In genomic region chr2:166353447-166354111, GRCm38 (mm10) we compare ENCODE assay signal across 8 mouse cellular contexts.
DNase-seq lines count a peak whose midpoint lies in the region; ATAC-seq and TF ChIP-seq lines count a peak whose summit lies in the region.

No protein-coding gene starts in this region.

- 71% methylated on average over 12 of the region's 12 CpGs for WGBS in hindbrain, embryonic 10.5 days
- 64% methylated on average over 12 of the region's 12 CpGs for WGBS in hindbrain, embryonic 11.5 days
- WGBS in forebrain, embryonic 13.5 days, result 60% methylated on average over 12 of the region's 12 CpGs
- 46% methylated on average over 12 of the region's 12 CpGs for WGBS in hindbrain, embryonic 13.5 days
- 25% methylated on average over 12 of the region's 12 CpGs for WGBS in lung, postnatal 0 days
- WGBS in stomach, postnatal 0 days, result 32% methylated on average over 12 of the region's 12 CpGs

- TF ChIP-seq CTCF in lung, postnatal 0 days (IDR thresholded peaks at IDR 0.05), result no peak
- no peak for TF ChIP-seq CTCF in stomach, postnatal 0 days (IDR thresholded peaks at IDR 0.05; ENCODE audit: low read depth)

- H3K4me1 ChIP-seq in hindbrain, embryonic 10.5 days (replicated peaks), result peaks cover 44% of the 10 kb centered on the region
- peaks cover 3% of the 10 kb centered on the region for H3K4me1 ChIP-seq in hindbrain, embryonic 11.5 days (replicated peaks; ENCODE audit: control insufficient read depth, insufficient read depth, low read length)
- peaks cover 25% of the 10 kb centered on the region for H3K4me1 ChIP-seq in forebrain, embryonic 13.5 days
- peaks cover 45% of the 10 kb centered on the region for H3K4me1 ChIP-seq in hindbrain, embryonic 13.5 days (replicated peaks)
- peaks cover 4% of the 10 kb centered on the region; the same call in 1 of the 2 replicates for H3K4me1 ChIP-seq in lung, postnatal 0 days (ENCODE audit: insufficient read depth, low read depth, low read length)
- H3K4me1 ChIP-seq in stomach, postnatal 0 days (replicated peaks; ENCODE audit: control insufficient read depth, insufficient read depth), result peaks cover 12% of the 10 kb centered on the region; the same call in 1 of the 2 replicates

- peaks cover 56% of the 10 kb centered on the region for H3K27me3 ChIP-seq in hindbrain, embryonic 10.5 days (ENCODE audit: insufficient read depth, poor library complexity, severe bottlenecking)
- no peaks in the 10 kb centered on the region for H3K27me3 ChIP-seq in hindbrain, embryonic 11.5 days (ENCODE audit: control insufficient read depth, insufficient read depth, low read length)
- peaks cover 63% of the 10 kb centered on the region for H3K27me3 ChIP-seq in forebrain, embryonic 13.5 days
- peaks cover 58% of the 10 kb centered on the region for H3K27me3 ChIP-seq in hindbrain, embryonic 13.5 days
- H3K27me3 ChIP-seq in lung, postnatal 0 days (replicated peaks; ENCODE audit: insufficient read depth, low read length), result no peaks in the 10 kb centered on the region
- H3K27me3 ChIP-seq in stomach, postnatal 0 days (ENCODE audit: control insufficient read depth, insufficient read depth, low read length), result no peaks in the 10 kb centered on the region

- DNase-seq in hindbrain, embryonic 10.5 days (ENCODE audit: low spot score), result no peak
- DNase-seq in hindbrain, embryonic 11.5 days (ENCODE audit: low spot score), result no peak
- DNase-seq in lung, postnatal 0 days (ENCODE audit: low spot score), result peak; percentile 61
- no peak for DNase-seq in stomach, postnatal 0 days (ENCODE audit: low spot score)
- DNase-seq in cerebellum, postnatal 14 days, result no peak
- no peak for DNase-seq in right cerebral cortex, postnatal 14 days

- no peaks in the 10 kb centered on the region for H3K36me3 ChIP-seq in hindbrain, embryonic 10.5 days
- no peaks in the 10 kb centered on the region for H3K36me3 ChIP-seq in hindbrain, embryonic 11.5 days (ENCODE audit: control insufficient read depth, insufficient read depth, low read length)
- H3K36me3 ChIP-seq in forebrain, embryonic 13.5 days (ENCODE audit: poor library complexity, severe bottlenecking), result no peaks in the 10 kb centered on the region
- no peaks in the 10 kb centered on the region for H3K36me3 ChIP-seq in hindbrain, embryonic 13.5 days
- H3K36me3 ChIP-seq in lung, postnatal 0 days (ENCODE audit: insufficient read depth, low read length), result no peaks in the 10 kb centered on the region
- H3K36me3 ChIP-seq in stomach, postnatal 0 days (ENCODE audit: control insufficient read depth, insufficient read depth, low read length), result no peaks in the 10 kb centered on the region

- no peak overlapping the region for H3K4me3 ChIP-seq in hindbrain, embryonic 10.5 days
- H3K4me3 ChIP-seq in hindbrain, embryonic 11.5 days (ENCODE audit: low read depth, low read length), result no peak overlapping the region
- no peak overlapping the region for H3K4me3 ChIP-seq in forebrain, embryonic 13.5 days
- no peak overlapping the region for H3K4me3 ChIP-seq in hindbrain, embryonic 13.5 days
- no peak overlapping the region for H3K4me3 ChIP-seq in lung, postnatal 0 days (ENCODE audit: low read depth, low read length)
- no peak overlapping the region for H3K4me3 ChIP-seq in stomach, postnatal 0 days (ENCODE audit: low read depth, low read length)

- H3K4me2 ChIP-seq in hindbrain, embryonic 11.5 days (replicated peaks; ENCODE audit: low read depth, low read length), result no peak overlapping the region
- no peak overlapping the region for H3K4me2 ChIP-seq in forebrain, embryonic 13.5 days
- H3K4me2 ChIP-seq in hindbrain, embryonic 13.5 days, result no peak overlapping the region
- H3K4me2 ChIP-seq in lung, postnatal 0 days (replicated peaks; ENCODE audit: low read depth, low read length), result no peak overlapping the region
- H3K4me2 ChIP-seq in stomach, postnatal 0 days (replicated peaks; ENCODE audit: low read depth), result no peak overlapping the region; the same call in 1 of the 2 replicates

- ATAC-seq in hindbrain, embryonic 11.5 days (ENCODE audit: low FRiP score), result no peak
- ATAC-seq in forebrain, embryonic 13.5 days, result peak; percentile 74
- peak; percentile 80 for ATAC-seq in hindbrain, embryonic 13.5 days (ENCODE audit: low FRiP score)
- ATAC-seq in lung, postnatal 0 days, result peak; percentile 72
- peak; percentile 36; the same call in 1 of the 2 replicates for ATAC-seq in stomach, postnatal 0 days (ENCODE audit: low FRiP score, low TSS enrichment)

- no peaks in the 10 kb centered on the region for H3K9me3 ChIP-seq in hindbrain, embryonic 10.5 days
- no peaks in the 10 kb centered on the region for H3K9me3 ChIP-seq in hindbrain, embryonic 11.5 days (ENCODE audit: control insufficient read depth, low read length)
- no peaks in the 10 kb centered on the region for H3K9me3 ChIP-seq in forebrain, embryonic 13.5 days (replicated peaks)
- H3K9me3 ChIP-seq in hindbrain, embryonic 13.5 days, result no peaks in the 10 kb centered on the region
- no peaks in the 10 kb centered on the region for H3K9me3 ChIP-seq in lung, postnatal 0 days (ENCODE audit: low read length)
- no peaks in the 10 kb centered on the region for H3K9me3 ChIP-seq in stomach, postnatal 0 days (ENCODE audit: control insufficient read depth, low read length)

- no peak overlapping the region for H3K9ac ChIP-seq in hindbrain, embryonic 11.5 days (ENCODE audit: low read depth, low read length)
- peak overlapping the region; percentile 13; the same call in 1 of the 2 replicates for H3K9ac ChIP-seq in forebrain, embryonic 13.5 days
- H3K9ac ChIP-seq in hindbrain, embryonic 13.5 days, result no peak overlapping the region
- no peak overlapping the region for H3K9ac ChIP-seq in lung, postnatal 0 days (replicated peaks; ENCODE audit: low read depth)
- no peak overlapping the region for H3K9ac ChIP-seq in stomach, postnatal 0 days (ENCODE audit: low read length)

- peak overlapping the region; percentile 66 for H3K27ac ChIP-seq in hindbrain, embryonic 10.5 days
- no peak overlapping the region for H3K27ac ChIP-seq in hindbrain, embryonic 11.5 days (ENCODE audit: low read depth, low read length)
- H3K27ac ChIP-seq in forebrain, embryonic 13.5 days, result no peak overlapping the region
- H3K27ac ChIP-seq in hindbrain, embryonic 13.5 days, result peak overlapping the region; percentile 56
- no peak overlapping the region for H3K27ac ChIP-seq in lung, postnatal 0 days (ENCODE audit: low read length)
- H3K27ac ChIP-seq in stomach, postnatal 0 days (replicated peaks), result 0 out of 2 replicates have a peak overlapping the region, but pooled peaks have one; percentile 24

- TF ChIP-seq EP300 in lung, postnatal 0 days (IDR thresholded peaks at IDR 0.05), result no peak
- TF ChIP-seq EP300 in stomach, postnatal 0 days (optimal IDR thresholded peaks at IDR 0.05), result no peak

Comparison
In these comparisons a context has a peak if more than half of its experiments do, and no peak if none do; other contexts are left out.
1. H3K27ac ChIP-seq: peak in hindbrain, embryonic 10.5 days (single experiment), hindbrain, embryonic 13.5 days (single experiment) and stomach, postnatal 0 days (single experiment); none in hindbrain, embryonic 11.5 days (single experiment), forebrain, embryonic 13.5 days (single experiment) and lung, postnatal 0 days (single experiment).